Comparison of ENCODE assay signal across 8 mouse cellular contexts in genomic region chr5:107868905-107869424, GRCm38 (mm10). TPM values are rescaled to one million over a fixed set of nuclear protein-coding genes. Genes with fewer than 3 reads are reported as not detected.
DNase-seq lines count a peak whose midpoint lies in the region; ATAC-seq and TF ChIP-seq lines count a peak whose summit lies in the region.

No protein-coding gene starts in this region.

- peaks cover 9% of the 10 kb centered on the region for H3K27me3 ChIP-seq in CH12.LX (replicated peaks)
- H3K27me3 ChIP-seq in forebrain, embryonic 10.5 days (ENCODE audit: poor library complexity, severe bottlenecking) = peaks cover 13% of the 10 kb centered on the region
- H3K27me3 ChIP-seq in heart, embryonic 15.5 days = no peaks in the 10 kb centered on the region
- no peaks in the 10 kb centered on the region for H3K27me3 ChIP-seq in liver, embryonic 12.5 days (replicated peaks)
- no peaks in the 10 kb centered on the region for H3K27me3 ChIP-seq in stomach, embryonic 14.5 days (ENCODE audit: control insufficient read depth, insufficient read depth, low read length)

- H3K9me3 ChIP-seq in CH12.LX (replicated peaks; ENCODE audit: low read length) = no peaks in the 10 kb centered on the region
- no peaks in the 10 kb centered on the region for H3K9me3 ChIP-seq in forebrain, embryonic 10.5 days
- H3K9me3 ChIP-seq in heart, embryonic 15.5 days (replicated peaks) = no peaks in the 10 kb centered on the region
- no peaks in the 10 kb centered on the region for H3K9me3 ChIP-seq in liver, embryonic 12.5 days (replicated peaks)
- H3K9me3 ChIP-seq in stomach, embryonic 14.5 days (ENCODE audit: control insufficient read depth, low read depth, low read length) = no peaks in the 10 kb centered on the region

- in situ Hi-C loops in CH12.LX (cut with MboI; ENCODE audit: low pct_ligation_motif_present, low pct_unique_long_range_greater_than_20kb, low sequenced_read_pairs) = no loop called here

- peak; percentile 98 for ATAC-seq in heart, embryonic 15.5 days (replicated peaks; ENCODE audit: insufficient number of reproducible peaks, insufficient read depth, low FRiP score, low read depth)
- peak; percentile 93 for ATAC-seq in liver, embryonic 12.5 days
- peak; percentile 98 for ATAC-seq in stomach, embryonic 14.5 days (ENCODE audit: insufficient number of reproducible peaks, insufficient read depth, low FRiP score, low read depth)

- no peak for TF ChIP-seq EP300 in CH12.LX (IDR thresholded peaks at IDR 0.05; ENCODE audit: low read length)

- TF ChIP-seq POLR2A in CH12.LX (IDR thresholded peaks at IDR 0.05; ENCODE audit: low read depth, low read length) = peak; percentile 64

- H3K9ac ChIP-seq in CH12.LX (ENCODE audit: insufficient read depth, low read depth) = peak overlapping the region; percentile 56
- peak overlapping the region; percentile 81 for H3K9ac ChIP-seq in heart, embryonic 15.5 days
- H3K9ac ChIP-seq in liver, embryonic 12.5 days = peak overlapping the region; percentile 98
- H3K9ac ChIP-seq in stomach, embryonic 14.5 days (replicated peaks; ENCODE audit: low read depth, low read length) = peak overlapping the region; percentile 90

- no peak for TF ChIP-seq RAD21 in CH12.LX (IDR thresholded peaks at IDR 0.05; ENCODE audit: low read depth, low read length)

- dilution Hi-C loops in CH12.LX (cut with MboI; ENCODE audit: extremely low pct_ligation_motif_present, extremely low pct_unique_long_range_greater_than_20kb, low sequenced_read_pairs) = no loop called here

- peak overlapping the region; percentile 50 to 89 (median 71) for H3K4me3 ChIP-seq in CH12.LX (replicated peaks in 1 of 3; ENCODE audit: low read depth in 2 of 3, low read length in 2 of 3, poor library complexity in 1 of 3)
- H3K4me3 ChIP-seq in forebrain, embryonic 10.5 days = peak overlapping the region; percentile 91
- H3K4me3 ChIP-seq in heart, embryonic 15.5 days = peak overlapping the region; percentile 68
- H3K4me3 ChIP-seq in liver, embryonic 12.5 days = peak overlapping the region; percentile 86
- H3K4me3 ChIP-seq in stomach, embryonic 14.5 days (ENCODE audit: low read depth, low read length) = peak overlapping the region; percentile 81

- DNase-seq in CH12.LX (ENCODE audit: extremely low read depth) = peak; percentile 75
- peak; percentile 64 for DNase-seq in c-Kit-positive CD71-negative TER-119-negative erythroid progenitor cells, embryonic 14.5 days (ENCODE audit: low read depth)
- DNase-seq in forebrain, embryonic 10.5 days (ENCODE audit: extremely low spot score, low spot score) = peak; percentile 94
- peak; percentile 97 for DNase-seq in kidney, postnatal 14 days
- peak; percentile 47 for DNase-seq in naive thymus-derived CD4-positive, alpha-beta T cell, adult 2 months (ENCODE audit: low read depth)

- peaks cover 3 to 30% of the 10 kb centered on the region in 2 experiments; a peak in 3 of 4 replicates for H3K4me1 ChIP-seq in CH12.LX (ENCODE audit: control insufficient read depth in 1 of 2, insufficient read depth in 2 of 2)
- peaks cover 26% of the 10 kb centered on the region for H3K4me1 ChIP-seq in forebrain, embryonic 10.5 days
- peaks cover 44% of the 10 kb centered on the region for H3K4me1 ChIP-seq in heart, embryonic 15.5 days (replicated peaks)
- H3K4me1 ChIP-seq in liver, embryonic 12.5 days = peaks cover 77% of the 10 kb centered on the region
- peaks cover 4% of the 10 kb centered on the region; the same call in 1 of the 2 replicates for H3K4me1 ChIP-seq in stomach, embryonic 14.5 days (ENCODE audit: control insufficient read depth, insufficient read depth, low read length)

- no peak for TF ChIP-seq CTCF in CH12.LX (conservative IDR thresholded peaks at IDR 0.05 in 1 of 2, IDR thresholded peaks at IDR 0.05 in 1 of 2; ENCODE audit: low read depth in 2 of 2, low read length in 2 of 2)

- peak overlapping the region; percentile 66 for H3K4me2 ChIP-seq in CH12.LX (ENCODE audit: insufficient read depth, low read depth, poor library complexity, severe bottlenecking)
- H3K4me2 ChIP-seq in heart, embryonic 15.5 days = peak overlapping the region; percentile 65
- H3K4me2 ChIP-seq in liver, embryonic 12.5 days = peak overlapping the region; percentile 81
- H3K4me2 ChIP-seq in stomach, embryonic 14.5 days (replicated peaks; ENCODE audit: low read depth, low read length) = peak overlapping the region; percentile 55

- H3K36me3 ChIP-seq in CH12.LX (replicated peaks in 1 of 2; ENCODE audit: control insufficient read depth in 1 of 2, insufficient read depth in 1 of 2, low read length in 1 of 2) = no peaks in the 10 kb centered on the region
- no peaks in the 10 kb centered on the region for H3K36me3 ChIP-seq in forebrain, embryonic 10.5 days (replicated peaks)
- no peaks in the 10 kb centered on the region for H3K36me3 ChIP-seq in heart, embryonic 15.5 days
- peaks cover 29% of the 10 kb centered on the region for H3K36me3 ChIP-seq in liver, embryonic 12.5 days
- H3K36me3 ChIP-seq in stomach, embryonic 14.5 days (ENCODE audit: control insufficient read depth, insufficient read depth, low read length) = no peaks in the 10 kb centered on the region

- peaks cover 9% of the 10 kb centered on the region for H3K79me2 ChIP-seq in CH12.LX (replicated peaks; ENCODE audit: control insufficient read depth, extremely low read depth, insufficient read depth, poor library complexity, severe bottlenecking)

- no peak overlapping the region for H3K27ac ChIP-seq in CH12.LX (ENCODE audit: insufficient read depth, low read depth)
- H3K27ac ChIP-seq in forebrain, embryonic 10.5 days = peak overlapping the region; percentile 97
- H3K27ac ChIP-seq in heart, embryonic 15.5 days = peak overlapping the region; percentile 95
- H3K27ac ChIP-seq in liver, embryonic 12.5 days = peak overlapping the region; percentile 94
- peak overlapping the region; percentile 97 for H3K27ac ChIP-seq in stomach, embryonic 14.5 days (ENCODE audit: low read length)

- under 1% methylated on average over 58 of the region's 58 CpGs for WGBS in forebrain, embryonic 10.5 days
- under 1% methylated on average over 53 of the region's 58 CpGs for WGBS in heart, embryonic 15.5 days
- WGBS in liver, embryonic 12.5 days (ENCODE audit: insufficient replicate concordance) = under 1% methylated on average over 57 of the region's 58 CpGs
- under 1% methylated on average over 49 of the region's 58 CpGs for WGBS in stomach, embryonic 14.5 days

TF ChIP-seq in CH12.LX, 34 proteins besides CTCF, POLR2A, EP300 and RAD21 (continues in another document):
- TF ChIP-seq KAT2A (IDR thresholded peaks at IDR 0.05; ENCODE audit: insufficient replicate concordance, low read length) (no peak), POLR2AphosphoS2 (IDR thresholded peaks at IDR 0.05; ENCODE audit: low read depth, low read length) (no peak), ELF1 (IDR thresholded peaks at IDR 0.05; ENCODE audit: low read depth, low read length) (no peak; the same call in 1 of the 2 replicates), NRF1 (IDR thresholded peaks at IDR 0.05; ENCODE audit: low read depth, low read length) (peak; percentile 87), TCF12 (IDR thresholded peaks at IDR 0.05; ENCODE audit: low read depth, low read length) (peak; percentile 64; the same call in 1 of the 2 replicates), E2F4 (IDR thresholded peaks at IDR 0.05; ENCODE audit: insufficient replicate concordance, low read depth, low read length) (no peak), ETS1 (conservative IDR thresholded peaks at IDR 0.05; ENCODE audit: low read depth, low read length) (no peak), JUND (conservative IDR thresholded peaks at IDR 0.05; ENCODE audit: low read depth, low read length) (no peak), UBTF (IDR thresholded peaks at IDR 0.05; ENCODE audit: low read depth, low read length) (peak; percentile 28; the same call in 1 of the 2 replicates), CHD1 (IDR thresholded peaks at IDR 0.05; ENCODE audit: low read depth, low read length) (no peak), MAX (IDR thresholded peaks at IDR 0.05; ENCODE audit: low read length) (no peak), BHLHE40 (IDR thresholded peaks at IDR 0.05; ENCODE audit: low read depth, low read length) (no peak), NELFE (IDR thresholded peaks at IDR 0.05; ENCODE audit: low read depth, low read length) (0 out of 2 replicates have a peak, but pooled peaks have one; percentile 32), MAZ (IDR thresholded peaks at IDR 0.05; ENCODE audit: low read depth, low read length) (0 out of 2 replicates have a peak, but pooled peaks have one; percentile 57), ZMIZ1 (IDR thresholded peaks at IDR 0.05; ENCODE audit: low read depth, low read length) (0 out of 2 replicates have a peak, but pooled peaks have one; percentile 41), HCFC1 (IDR thresholded peaks at IDR 0.05; ENCODE audit: low read depth, low read length) (no peak)

RNA-seq across cellular contexts. Expression of gene Evi5, which starts 5.9 kb away (rescaled TPM):
- 2.9 and 3.8 TPM in 2 replicates for total RNA-seq in CH12.LX (2012; rRNA removed)
- total RNA-seq in CH12.LX (2014; rRNA removed) = 3.2 and 3.4 TPM in 2 replicates
- polyA plus RNA-seq in CH12.LX (2012; ENCODE audit: insufficient read length, low read depth) = 3.5 and 6.3 TPM in 2 replicates
- 48.0 and 49.6 TPM in 2 replicates for polyA plus RNA-seq in forebrain, embryonic 10.5 days (2016; fragmentation: Nextera tagmentation; extraction: Ambion mirVana)
- polyA plus RNA-seq in heart, embryonic 15.5 days (2015; fragmentation: Nextera tagmentation; extraction: Ambion mirVana) = 41.7 and 44.9 TPM in 2 replicates
- 56.5 and 58.5 TPM in 2 replicates for polyA plus RNA-seq in liver, embryonic 12.5 days (2016; fragmentation: Nextera tagmentation; extraction: Ambion mirVana)
- 71.8 and 80.2 TPM in 2 replicates for polyA plus RNA-seq in stomach, embryonic 14.5 days (2014; fragmentation: Nextera tagmentation; extraction: Ambion mirVana)

RNA-seq across cellular contexts. Expression of gene Rpl5, which starts 31.3 kb away (rescaled TPM):
- 728 and 973 TPM in 2 replicates for total RNA-seq in CH12.LX (2012; rRNA removed)
- 368 and 406 TPM in 2 replicates for total RNA-seq in CH12.LX (2014; rRNA removed)
- 116 and 236 TPM in 2 replicates for polyA plus RNA-seq in CH12.LX (2012; ENCODE audit: insufficient read length, low read depth)
- polyA plus RNA-seq in forebrain, embryonic 10.5 days (2016; fragmentation: Nextera tagmentation; extraction: Ambion mirVana) = 96.2 and 103 TPM in 2 replicates
- polyA plus RNA-seq in heart, embryonic 15.5 days (2015; fragmentation: Nextera tagmentation; extraction: Ambion mirVana) = 37.8 and 45.5 TPM in 2 replicates
- polyA plus RNA-seq in liver, embryonic 12.5 days (2016; fragmentation: Nextera tagmentation; extraction: Ambion mirVana) = 58.8 and 59.6 TPM in 2 replicates
- 68.7 and 74.2 TPM in 2 replicates for polyA plus RNA-seq in stomach, embryonic 14.5 days (2014; fragmentation: Nextera tagmentation; extraction: Ambion mirVana)

RNA-seq across cellular contexts. Expression of gene Ube2d2b, which starts 39.1 kb away (rescaled TPM):
- not detected in 2 replicates for total RNA-seq in CH12.LX (2012; rRNA removed)
- not detected in 2 replicates for total RNA-seq in CH12.LX (2014; rRNA removed)
- not detected in 2 replicates for polyA plus RNA-seq in CH12.LX (2012; ENCODE audit: insufficient read length, low read depth)
- polyA plus RNA-seq in forebrain, embryonic 10.5 days (2016; fragmentation: Nextera tagmentation; extraction: Ambion mirVana) = 0.21 and 0.30 TPM in 2 replicates
- 0.21 and 0.22 TPM in 2 replicates for polyA plus RNA-seq in heart, embryonic 15.5 days (2015; fragmentation: Nextera tagmentation; extraction: Ambion mirVana)
- 0.39 and 0.45 TPM in 2 replicates for polyA plus RNA-seq in liver, embryonic 12.5 days (2016; fragmentation: Nextera tagmentation; extraction: Ambion mirVana)
- polyA plus RNA-seq in stomach, embryonic 14.5 days (2014; fragmentation: Nextera tagmentation; extraction: Ambion mirVana) = 0.45 and 1.2 TPM in 2 replicates

Comparison
In these comparisons a context has a peak if more than half of its experiments do, and no peak if none do; other contexts are left out.
1. DNase-seq: peak in every context shown above with its lines; median percentile 97 in kidney, postnatal 14 days; 94 in forebrain, embryonic 10.5 days; 75 in CH12.LX; 64 in c-Kit-positive CD71-negative TER-119-negative erythroid progenitor cells, embryonic 14.5 days; 47 in naive thymus-derived CD4-positive, alpha-beta T cell, adult 2 months.